Mouse (Mus musculus) myocyte (in vitro differentiated cells): ENCODE data around the gene Ccdc102a. TPM values are rescaled to one million over a fixed set of nuclear protein-coding genes. Genes with fewer than 3 reads are reported as not detected.

Source experiments
- H3K27me3 ChIP-seq: one replicate; pipeline ENCODE4 v1.6.1; 2011; ENCODE audit not compliant: control insufficient read depth, insufficient read depth, insufficient read length
- H3K36me3 ChIP-seq: one replicate; pipeline ENCODE4 v1.6.1; 2011; ENCODE audit not compliant: control insufficient read depth, insufficient read depth
- H3K4me2 ChIP-seq: one replicate; pipeline ENCODE4 v1.6.1; 2011; ENCODE audit warnings: low read depth, control low read depth
- H3K4me3 ChIP-seq: one replicate; pipeline ENCODE4 v1.5.1; 2011; ENCODE audit warnings: mild to moderate bottlenecking, control low read depth, moderate library complexity
- H3K79me2 ChIP-seq: one replicate; pipeline ENCODE4 v1.6.1; 2011; ENCODE audit not compliant: control insufficient read depth, insufficient read depth
- H3ac ChIP-seq: one replicate; pipeline ENCODE4 v1.6.1; 2011; ENCODE audit not compliant: control insufficient read depth, insufficient read length
- CEBPB ChIP-seq: IDR thresholded peaks from 2 replicates; pipeline ENCODE4 v1.6.1; 2011; ENCODE audit warnings: mild to moderate bottlenecking, moderate library complexity; ENCODE audit not compliant: poor library complexity, insufficient read depth, severe bottlenecking
- E2F4 ChIP-seq: IDR thresholded peaks from one replicate; pipeline ENCODE4 v1.6.1; 2011; ENCODE audit warnings: mild to moderate bottlenecking, control low read depth, moderate library complexity; ENCODE audit not compliant: insufficient read depth
- MAX ChIP-seq: IDR thresholded peaks from one replicate; pipeline ENCODE4 v1.6.1; 2011; ENCODE audit warnings: low read depth, mild to moderate bottlenecking, control low read depth
- MYOD1 ChIP-seq, 3 experiments: IDR thresholded peaks; one replicate each; pipeline ENCODE4 v1.6.1; 2011; ENCODE audit warnings: control low read depth in 2 of 3, low read depth in 2 of 3, mild to moderate bottlenecking in 2 of 3, moderate library complexity in 1 of 3; ENCODE audit not compliant: insufficient read length in 2 of 3, control insufficient read depth in 1 of 3
- MYOG ChIP-seq, 3 experiments: IDR thresholded peaks; one replicate each; pipeline ENCODE4 v1.6.1; 2011; ENCODE audit warnings: control low read depth in 2 of 3, low read depth in 2 of 3, mild to moderate bottlenecking in 2 of 3; ENCODE audit not compliant: insufficient read length in 2 of 3, control insufficient read depth in 1 of 3, insufficient read depth in 1 of 3
- POLR2A ChIP-seq: IDR thresholded peaks from one replicate; pipeline ENCODE4 v1.6.1; 2011; ENCODE audit warnings: low read depth, mild to moderate bottlenecking, control low read depth, moderate library complexity; ENCODE audit not compliant: insufficient read length
- POLR2AphosphoS2 ChIP-seq: IDR thresholded peaks from one replicate; pipeline ENCODE4 v1.6.1; 2011; ENCODE audit warnings: low read depth, control low read depth; ENCODE audit not compliant: insufficient read length
- REST ChIP-seq: IDR thresholded peaks from one replicate; pipeline ENCODE4 v1.6.1; 2011; ENCODE audit warnings: mild to moderate bottlenecking, control low read depth, moderate library complexity; ENCODE audit not compliant: insufficient read depth, insufficient read length
- SRF ChIP-seq: IDR thresholded peaks from one replicate; pipeline ENCODE4 v1.6.1; 2011; ENCODE audit warnings: low read depth; ENCODE audit not compliant: control insufficient read depth, insufficient read length
- TCF12 ChIP-seq: IDR thresholded peaks from one replicate; pipeline ENCODE4 v1.6.1; 2011; ENCODE audit warnings: mild to moderate bottlenecking, control low read depth; ENCODE audit not compliant: poor library complexity, insufficient read depth, severe bottlenecking
- TCF3 ChIP-seq: IDR thresholded peaks from one replicate; pipeline ENCODE4 v1.6.1; 2011; ENCODE audit warnings: low read depth, control low read depth; ENCODE audit not compliant: insufficient read length
- USF1 ChIP-seq: IDR thresholded peaks from one replicate; pipeline ENCODE4 v1.6.1; 2011; ENCODE audit warnings: low read depth, mild to moderate bottlenecking, control low read depth, moderate library complexity
- polyA plus RNA-seq: library from polyadenylated mRNA; unstranded; fragments of >200 nt; fragmentation: generic; extraction: Trizol; gene quantifications from one replicate; pipeline ENCODE4 v1.2.1, GENCODE M21; 2012; ENCODE audit warnings: missing spikeins

The Ccdc102a gene
- polyA plus RNA-seq, 1 experiment: 16.3 TPM

- H3K4me2 ChIP-seq: no peak overlapping the region
- H3ac ChIP-seq: no peak overlapping the region
- no peaks in the 10 kb centered on the region for H3K36me3 ChIP-seq
- H3K27me3 ChIP-seq: no peaks in the 10 kb centered on the region
- H3K79me2 ChIP-seq: no peaks in the 10 kb centered on the region
- H3K4me3 ChIP-seq: no peak overlapping the region
- TF ChIP-seq MYOD1 (IDR thresholded peaks at IDR 0.05; ENCODE audit: control insufficient read depth in 1 of 3, insufficient read length in 2 of 3, low read depth in 2 of 3) (no peak), REST (no peak), TCF3 (no peak), MYOG (IDR thresholded peaks at IDR 0.05; ENCODE audit: control insufficient read depth in 1 of 3, insufficient read depth in 1 of 3, insufficient read length in 2 of 3, low read depth in 2 of 3) (no peak), POLR2A (no peak), MAX (no peak), POLR2AphosphoS2 (no peak), USF1 (no peak), SRF (no peak)
Measured at GRCm38 (mm10) chr8:94874358-94874757, 43.5 kb downstream of the Ccdc102a start.

GRCm38 (mm10) chr8:94872576-94872975, 45.3 kb downstream of the Ccdc102a start:
- TF ChIP-seq POLR2AphosphoS2: no peak
- no peak for TF ChIP-seq REST
- TF ChIP-seq POLR2A: no peak
- TF ChIP-seq TCF3: no peak
- TF ChIP-seq USF1: no peak
- no peak for TF ChIP-seq MYOD1 (IDR thresholded peaks at IDR 0.05; ENCODE audit: control insufficient read depth in 1 of 3, insufficient read length in 2 of 3, low read depth in 2 of 3)
- no peak for TF ChIP-seq SRF
- TF ChIP-seq MYOG (IDR thresholded peaks at IDR 0.05; ENCODE audit: control insufficient read depth in 1 of 3, insufficient read depth in 1 of 3, insufficient read length in 2 of 3, low read depth in 2 of 3): no peak
- no peak for TF ChIP-seq TCF12
- no peak for TF ChIP-seq E2F4
- TF ChIP-seq CEBPB: no peak
- no peak for TF ChIP-seq MAX
- Histone ChIP-seq H3K4me3 (no peak overlapping the region), H3K4me2 (no peak overlapping the region), H3K36me3 (no peaks in the 10 kb centered on the region), H3K79me2 (no peaks in the 10 kb centered on the region), H3ac (no peak overlapping the region), H3K27me3 (no peaks in the 10 kb centered on the region)

GRCm38 (mm10) chr8:94872156-94872555, 45.7 kb downstream of the Ccdc102a start:
- TF ChIP-seq POLR2AphosphoS2 (no peak), CEBPB (no peak), MAX (no peak), MYOD1 (IDR thresholded peaks at IDR 0.05; ENCODE audit: control insufficient read depth in 1 of 3, insufficient read length in 2 of 3, low read depth in 2 of 3) (no peak)
- no peaks in the 10 kb centered on the region for H3K79me2 ChIP-seq
- no peak overlapping the region for H3ac ChIP-seq
- no peak overlapping the region for H3K4me2 ChIP-seq
- no peaks in the 10 kb centered on the region for H3K36me3 ChIP-seq
- H3K4me3 ChIP-seq: no peak overlapping the region
- H3K27me3 ChIP-seq: no peaks in the 10 kb centered on the region

- TF ChIP-seq MAX (no peak), MYOD1 (IDR thresholded peaks at IDR 0.05; ENCODE audit: control insufficient read depth in 1 of 3, insufficient read length in 2 of 3, low read depth in 2 of 3) (no peak), TCF3 (no peak), TCF12 (no peak), CEBPB (no peak)
- peak overlapping the region; percentile 83 for H3K4me2 ChIP-seq
- H3K27me3 ChIP-seq: no peaks in the 10 kb centered on the region
- H3ac ChIP-seq: no peak overlapping the region
- no peaks in the 10 kb centered on the region for H3K36me3 ChIP-seq
- H3K4me3 ChIP-seq: peak overlapping the region; percentile 15
- no peaks in the 10 kb centered on the region for H3K79me2 ChIP-seq
Measured at GRCm38 (mm10) chr8:94871108-94871894, 46.6 kb downstream of the Ccdc102a start.

GRCm38 (mm10) chr8:94870474-94871107, 47.3 kb downstream of the Ccdc102a start:
- H3K27me3 ChIP-seq: no peaks in the 10 kb centered on the region
- no peaks in the 10 kb centered on the region for H3K36me3 ChIP-seq
- H3ac ChIP-seq: no peak overlapping the region
- peak overlapping the region; percentile 15 for H3K4me3 ChIP-seq
- TF ChIP-seq MYOD1 (IDR thresholded peaks at IDR 0.05; ENCODE audit: control insufficient read depth in 1 of 3, insufficient read length in 2 of 3, low read depth in 2 of 3): peak in 1 of 3 experiments; percentile 7
- peak in 1 of 3 experiments; percentile 21 for TF ChIP-seq MYOG (IDR thresholded peaks at IDR 0.05; ENCODE audit: control insufficient read depth in 1 of 3, insufficient read depth in 1 of 3, insufficient read length in 2 of 3, low read depth in 2 of 3)
- TF ChIP-seq MAX: no peak
- H3K4me2 ChIP-seq: peak overlapping the region; percentile 83
- no peaks in the 10 kb centered on the region for H3K79me2 ChIP-seq
